Mouse (Mus musculus) heart, embryonic 16.5 days (tissue): Measurements from ENCODE around the gene Smarca1. TPM values are rescaled to one million over a fixed set of nuclear protein-coding genes. Genes with fewer than 3 reads are reported as not detected.
A peak's percentile ranks its signal among the peaks of the same experiment; 100 is the strongest.

Experiments used
- ATAC-seq: fragments of 200-750 bp; cut with Nextera tagmentation; replicated peaks from 2 replicates; pipeline ENCODE4 v1.8.0; 2017; ENCODE audit warnings: moderate number of reproducible peaks; ENCODE audit not compliant: insufficient read depth, low FRiP score; ENCODE audit errors: extremely low read depth
- H3K27ac ChIP-seq: fragments of 300-500 bp; sonication (generic); 2 replicates; pipeline ENCODE4 v1.5.1; 2014; ENCODE audit warnings: mild to moderate bottlenecking, low read length, control low read depth, moderate library complexity
- H3K27me3 ChIP-seq: fragments of 300-500 bp; sonication (generic); 2 replicates; pipeline ENCODE4 v1.6.1; 2014; ENCODE audit warnings: low read length, mixed read lengths; ENCODE audit not compliant: control insufficient read depth, insufficient read depth
- H3K36me3 ChIP-seq: fragments of 300-500 bp; sonication (generic); 2 replicates; pipeline ENCODE4 v1.6.1; 2014; ENCODE audit not compliant: control insufficient read depth, insufficient read depth
- H3K4me1 ChIP-seq: fragments of 300-500 bp; sonication (generic); 2 replicates; pipeline ENCODE4 v1.6.1; 2014; ENCODE audit warnings: low read length, mixed read lengths; ENCODE audit not compliant: control insufficient read depth, insufficient read depth
- H3K4me2 ChIP-seq: fragments of 300-500 bp; sonication (generic); 2 replicates; pipeline ENCODE4 v1.6.1; 2014; ENCODE audit warnings: low read depth, mild to moderate bottlenecking, control low read depth, low read length
- H3K4me3 ChIP-seq: fragments of 300-500 bp; sonication (generic); 2 replicates; pipeline ENCODE4 v1.5.1; 2014; ENCODE audit warnings: mild to moderate bottlenecking, control low read depth, low read length
- H3K9ac ChIP-seq: fragments of 300-500 bp; sonication (generic); 2 replicates; pipeline ENCODE4 v1.6.1; 2014; ENCODE audit warnings: low read length, control low read depth
- H3K9me3 ChIP-seq: fragments of 300-500 bp; sonication (generic); replicated peaks from 2 replicates; pipeline ENCODE4 v1.6.1; 2016; ENCODE audit warnings: low read length; ENCODE audit not compliant: control insufficient read depth
- WGBS: fragments of 180-500 bp; shearing (Covaris S2); extraction: QIAGEN DNeasy Blood & Tissue Kit; methylation state at CpG from one replicate; pipeline ENCODE4 v1.1.7; 2014; 5-methylcytosine and 5-hydroxymethylcytosine counted together
- polyA plus RNA-seq: library from polyadenylated mRNA; unstranded; fragments of >200 nt; fragmentation: Nextera tagmentation; extraction: Ambion mirVana; gene quantifications from 2 replicates; pipeline ENCODE4 v1.2.1, GENCODE M21; 2015

The Smarca1 gene
- polyA plus RNA-seq, 1 experiment from 2014 or later: 17.4 TPM

- no peaks in the 10 kb centered on the region for H3K27me3 ChIP-seq
- H3K4me2 ChIP-seq: peak overlapping the region; percentile 66
- WGBS: 20% methylated on average over 7 of the region's 8 CpGs
- peak overlapping the region; percentile 89 for H3K9ac ChIP-seq
- H3K4me1 ChIP-seq: no peaks in the 10 kb centered on the region
- no peak overlapping the region for H3K27ac ChIP-seq
- no peaks in the 10 kb centered on the region for H3K36me3 ChIP-seq
- ATAC-seq: no peak
- no peaks in the 10 kb centered on the region for H3K9me3 ChIP-seq
- peak overlapping the region; percentile 77 for H3K4me3 ChIP-seq
Observed at GRCm38 (mm10) chrX:47912904-47913542, 20.2 kb upstream of the Smarca1 start.

- H3K4me2 ChIP-seq: peak within 1 kb of the TSS; percentile 66
- H3K4me3 ChIP-seq: peak within 1 kb of the TSS; percentile 77
- peak within 1 kb of the TSS; percentile 76 for H3K27ac ChIP-seq
- 10% methylated on average over 34 of the region's 35 CpGs for WGBS
- H3K4me1 ChIP-seq: no peaks in the 10 kb centered on the region
- peak; percentile 84 for ATAC-seq
- peak within 1 kb of the TSS; percentile 89 for H3K9ac ChIP-seq
- H3K36me3 ChIP-seq: no peaks in the 10 kb centered on the region
- H3K27me3 ChIP-seq: no peaks in the 10 kb centered on the region
- H3K9me3 ChIP-seq: no peaks in the 10 kb centered on the region
Observed at GRCm38 (mm10) chrX:47912306-47912792, 19.6 kb upstream of the Smarca1 start, which contains the start of gene Ocrl. TSS of gene Ocrl (plus strand) at chrX:47912387.

GRCm38 (mm10) chrX:47891907-47892430 is 805 bp downstream of the Smarca1 start:
- Histone ChIP-seq H3K4me3 (peak overlapping the region; percentile 72), H3K27me3 (0 out of 2 replicates have a peak, but pooled peaks cover 2% of the 10 kb centered on the region), H3K9me3 (no peaks in the 10 kb centered on the region), H3K36me3 (no peaks in the 10 kb centered on the region), H3K4me2 (peak overlapping the region; percentile 69), H3K9ac (peak overlapping the region; percentile 74), H3K27ac (peak overlapping the region; percentile 73), H3K4me1 (no peaks in the 10 kb centered on the region)
- ATAC-seq: peak; percentile 63
- WGBS: 9% methylated on average over 31 of the region's 36 CpGs

- H3K9me3 ChIP-seq: no peaks in the 10 kb centered on the region
- H3K4me1 ChIP-seq: no peaks in the 10 kb centered on the region
- 0 out of 2 replicates have a peak, but pooled peaks cover 2% of the 10 kb centered on the region for H3K27me3 ChIP-seq
- peak overlapping the region; percentile 72 for H3K4me3 ChIP-seq
- H3K36me3 ChIP-seq: no peaks in the 10 kb centered on the region
- peak overlapping the region; percentile 74 for H3K9ac ChIP-seq
- H3K27ac ChIP-seq: peak overlapping the region; percentile 73; the same call in 1 of the 2 replicates
- ATAC-seq: peak; percentile 67
- 8% methylated on average over 11 of the region's 12 CpGs for WGBS
- peak overlapping the region; percentile 69 for H3K4me2 ChIP-seq
Observed at GRCm38 (mm10) chrX:47891243-47891906, 1.4 kb downstream of the Smarca1 start.

GRCm38 (mm10) chrX:47887401-47887800 is 5.4 kb downstream of the Smarca1 start:
- Histone ChIP-seq H3K9ac (no peak overlapping the region), H3K9me3 (no peaks in the 10 kb centered on the region), H3K4me3 (no peak overlapping the region), H3K36me3 (no peaks in the 10 kb centered on the region), H3K27ac (no peak overlapping the region), H3K27me3 (0 out of 2 replicates have a peak, but pooled peaks cover 2% of the 10 kb centered on the region), H3K4me2 (no peak overlapping the region), H3K4me1 (no peaks in the 10 kb centered on the region)
- WGBS: 29% methylated on average over 2 of the region's 2 CpGs
- no peak for ATAC-seq

GRCm38 (mm10) chrX:47882813-47883212 is 10.0 kb downstream of the Smarca1 start:
- H3K27me3 ChIP-seq: no peaks in the 10 kb centered on the region
- H3K9ac ChIP-seq: no peak overlapping the region
- no peak overlapping the region for H3K4me2 ChIP-seq
- no peak for ATAC-seq
- H3K36me3 ChIP-seq: no peaks in the 10 kb centered on the region
- H3K27ac ChIP-seq: no peak overlapping the region
- H3K9me3 ChIP-seq: no peaks in the 10 kb centered on the region
- WGBS: 84% methylated on average over 6 of the region's 6 CpGs
- no peaks in the 10 kb centered on the region for H3K4me1 ChIP-seq
- no peak overlapping the region for H3K4me3 ChIP-seq

- Histone ChIP-seq H3K9ac (no peak overlapping the region), H3K36me3 (no peaks in the 10 kb centered on the region), H3K27ac (peak overlapping the region; percentile 33; the same call in 1 of the 2 replicates), H3K4me2 (no peak overlapping the region), H3K4me1 (no peaks in the 10 kb centered on the region), H3K9me3 (no peaks in the 10 kb centered on the region), H3K4me3 (no peak overlapping the region), H3K27me3 (no peaks in the 10 kb centered on the region)
- no peak; the same call in 1 of the 2 replicates for ATAC-seq
- 22% methylated on average over 2 of the region's 2 CpGs for WGBS
Observed at GRCm38 (mm10) chrX:47880052-47880451, 12.7 kb downstream of the Smarca1 start.

GRCm38 (mm10) chrX:47858544-47858943 is 34.2 kb downstream of the Smarca1 start:
- Histone ChIP-seq H3K9me3 (no peaks in the 10 kb centered on the region), H3K4me2 (no peak overlapping the region), H3K4me3 (no peak overlapping the region), H3K4me1 (no peaks in the 10 kb centered on the region), H3K36me3 (no peaks in the 10 kb centered on the region), H3K27me3 (no peaks in the 10 kb centered on the region), H3K9ac (no peak overlapping the region), H3K27ac (no peak overlapping the region)
- ATAC-seq: no peak
- 79% methylated on average over 1 of the region's 1 CpGs for WGBS

- Histone ChIP-seq H3K27me3 (no peaks in the 10 kb centered on the region), H3K4me2 (no peak overlapping the region), H3K9ac (no peak overlapping the region), H3K9me3 (no peaks in the 10 kb centered on the region), H3K27ac (0 out of 2 replicates have a peak overlapping the region, but pooled peaks have one; percentile 25), H3K36me3 (no peaks in the 10 kb centered on the region), H3K4me1 (no peaks in the 10 kb centered on the region), H3K4me3 (no peak overlapping the region)
- no peak for ATAC-seq
- 35% methylated on average over 1 of the region's 1 CpGs for WGBS
Observed at GRCm38 (mm10) chrX:47835835-47836195, 57.0 kb downstream of the Smarca1 start.
